Mouse (Mus musculus) kidney, adult 18-20 months (tissue): ENCODE measurements at regions not wholly inside any gene's neighbourhood (a gene's known extent, or its start where the extent isn't known, plus 50 kb on each side); places are given as distances from the start of the nearest gene placed in this dataset.
"Not testable (repeated sequence)": the region's sequence is repeated elsewhere in the genome, so short reads cannot be mapped to it uniquely, and the experiment has no call there.

Source experiments
- DNase-seq: peaks from one replicate; pipeline ENCODE4 v3.0.0; 2021

- DNase-seq = no peak
Observed at GRCm38 (mm10) chr12:115603763-115604162, 443.8 kb upstream of the Zfp386 start.

GRCm38 (mm10) chr12:115604951-115605350 is 442.6 kb upstream of the Zfp386 start:
- DNase-seq = no peak

- DNase-seq = not testable (repeated sequence)
Observed at GRCm38 (mm10) chr12:115622564-115623233, 424.8 kb upstream of the Zfp386 start.

- DNase-seq = no peak
Observed at GRCm38 (mm10) chr12:115624221-115624620, 423.3 kb upstream of the Zfp386 start.

GRCm38 (mm10) chr12:115647599-115647998 is 399.9 kb upstream of the Zfp386 start:
- DNase-seq = no peak

- not testable (repeated sequence) for DNase-seq
Observed at GRCm38 (mm10) chr12:115648161-115648560, 399.4 kb upstream of the Zfp386 start.

- no peak for DNase-seq
Observed at GRCm38 (mm10) chr12:115655781-115656180, 391.7 kb upstream of the Zfp386 start.

- not testable (repeated sequence) for DNase-seq
Observed at GRCm38 (mm10) chr12:115664081-115664480, 383.4 kb upstream of the Zfp386 start.

- not testable (repeated sequence) for DNase-seq
Observed at GRCm38 (mm10) chr12:115671683-115672082, 375.8 kb upstream of the Zfp386 start.

- no peak for DNase-seq
Observed at GRCm38 (mm10) chr12:115691801-115692200, 355.7 kb upstream of the Zfp386 start.

GRCm38 (mm10) chr12:115709813-115710212 is 337.7 kb upstream of the Zfp386 start:
- DNase-seq = not testable (repeated sequence)

GRCm38 (mm10) chr12:115742039-115742438 is 305.5 kb upstream of the Zfp386 start:
- DNase-seq = not testable (repeated sequence)

- DNase-seq = not testable (repeated sequence)
Observed at GRCm38 (mm10) chr12:115749586-115749985, 297.9 kb upstream of the Zfp386 start.

GRCm38 (mm10) chr12:115753135-115753534 is 294.4 kb upstream of the Zfp386 start:
- DNase-seq = not testable (repeated sequence)

- DNase-seq = not testable (repeated sequence)
Observed at GRCm38 (mm10) chr12:115757526-115757925, 290.0 kb upstream of the Zfp386 start.

GRCm38 (mm10) chr12:115759041-115759440 is 288.5 kb upstream of the Zfp386 start:
- DNase-seq = not testable (repeated sequence)

- DNase-seq = not testable (repeated sequence)
Observed at GRCm38 (mm10) chr12:115761766-115762165, 285.8 kb upstream of the Zfp386 start.

GRCm38 (mm10) chr12:115764939-115765479 is 282.5 kb upstream of the Zfp386 start:
- DNase-seq = not testable (repeated sequence)

- DNase-seq = not testable (repeated sequence)
Observed at GRCm38 (mm10) chr12:115771176-115771575, 276.3 kb upstream of the Zfp386 start.

- DNase-seq = not testable (repeated sequence)
Observed at GRCm38 (mm10) chr12:115790369-115790768, 257.2 kb upstream of the Zfp386 start.

- DNase-seq = not testable (repeated sequence)
Observed at GRCm38 (mm10) chr12:115802499-115802898, 245.0 kb upstream of the Zfp386 start.

GRCm38 (mm10) chr12:115803675-115804074 is 243.8 kb upstream of the Zfp386 start:
- DNase-seq = not testable (repeated sequence)

- no peak for DNase-seq
Observed at GRCm38 (mm10) chr12:115807978-115808377, 239.5 kb upstream of the Zfp386 start.
